Mouse (Mus musculus) lung, adult 10 weeks (tissue): ENCODE results near the gene Kdm2a. TPM values are rescaled to one million over a fixed set of nuclear protein-coding genes. Genes with fewer than 3 reads are reported as not detected.

Experiments used
- polyA plus RNA-seq: library from polyadenylated mRNA; stranded (reverse); fragments of 350-450 nt; fragmentation: Illumina TruSeq; extraction: RNeasy Lipid Tissue Mini Kit (QIAGEN cat#74804); gene quantifications from one replicate; pipeline ENCODE4 v1.2.3, GENCODE M21; 2014; ENCODE audit warnings: low read depth, low replicate concordance; ENCODE audit not compliant: insufficient read depth

Kdm2a gene
- 12.2 TPM for polyA plus RNA-seq

GRCm38 (mm10) chr19:4397798-4398629 is at the start of gene Kdm2a:
TSS of gene Kdm2a (minus strand) at chr19:4398285.

GRCm38 (mm10) chr19:4439161-4439801 is 41.2 kb upstream of the Kdm2a start, which contains the start of gene Rhod:
TSS of gene Rhod (minus strand) at chr19:4439432.

GRCm38 (mm10) chr19:4306190-4306577 is 91.9 kb downstream of the Kdm2a start, which contains the start of gene Grk2:
TSS of gene Grk2 (minus strand) at chr19:4306222.

DNA sequence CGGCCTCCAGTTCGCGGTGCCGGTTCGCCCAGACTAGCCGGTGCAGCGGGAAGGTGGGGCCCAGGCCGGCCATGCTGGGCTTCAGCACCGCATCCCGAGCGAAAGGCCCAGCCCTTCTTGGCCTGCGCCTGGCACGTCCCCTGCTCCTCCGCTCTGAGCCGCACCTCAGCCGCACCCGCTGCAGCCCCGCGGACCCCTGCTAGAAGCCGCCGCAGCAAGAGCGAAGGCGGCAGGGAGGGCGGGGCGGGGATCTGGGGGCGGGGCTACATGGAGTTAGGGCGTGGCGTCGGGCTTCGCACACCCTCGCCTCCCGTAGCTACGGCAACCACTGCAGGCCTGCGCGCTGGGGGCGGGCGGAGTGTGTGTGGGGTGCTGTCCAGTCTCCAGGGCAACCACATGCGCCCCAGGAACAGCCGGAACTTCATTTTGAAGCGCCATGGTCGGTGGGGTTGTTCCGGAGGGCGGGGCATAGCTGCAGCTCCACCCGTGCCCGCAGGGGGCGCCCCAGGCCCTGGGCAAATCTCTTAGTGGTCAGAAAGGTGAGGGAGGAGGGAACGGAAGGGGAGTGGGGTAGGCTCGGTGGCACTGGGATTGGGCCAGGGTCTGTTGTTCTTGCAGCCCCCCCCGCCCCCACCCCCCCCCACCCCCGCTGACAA is 115.1 kb downstream of the Kdm2a start, which contains the start of gene Ankrd13d:
Gene Ankrd13d (minus strand): TSS at position 240 of the 656 bp plus-strand sequence.

GRCm38 (mm10) chr19:4268566-4269361 is 129.3 kb downstream of the Kdm2a start, which contains the start of gene Ssh3:
TSS of gene Ssh3 (minus strand) at chr19:4269180.

Other genes starting within 250 kb of the Kdm2a start
- 121 TPM for gene Coro1b, start 249.7 kb downstream of the Kdm2a start, polyA plus RNA-seq
- 41.4 TPM for gene Ptprcap, start 244.7 kb downstream of the Kdm2a start, polyA plus RNA-seq
- 19.1 TPM for gene Rps6kb2, start 234.9 kb downstream of the Kdm2a start, polyA plus RNA-seq
- 2.5 TPM for gene Carns1, start 222.8 kb downstream of the Kdm2a start, polyA plus RNA-seq
- gene Tbc1d10c, start 207.0 kb downstream of the Kdm2a start, polyA plus RNA-seq, result 22.1 TPM
- gene Ppp1ca, start 206.2 kb downstream of the Kdm2a start, polyA plus RNA-seq, result 290 TPM
- 12.4 TPM for gene Rad9a, start 196.6 kb downstream of the Kdm2a start, polyA plus RNA-seq
- gene Clcf1, start 184.0 kb downstream of the Kdm2a start, polyA plus RNA-seq, result 7.9 TPM
- not detected for gene AC109138.7, start 183.9 kb downstream of the Kdm2a start, polyA plus RNA-seq
- 52.0 TPM for gene Pold4, start 166.4 kb downstream of the Kdm2a start, polyA plus RNA-seq
- 12.9 TPM for gene Ssh3, start 129.1 kb downstream of the Kdm2a start, polyA plus RNA-seq
- 2.9 TPM for gene Ankrd13d, start 115.1 kb downstream of the Kdm2a start, polyA plus RNA-seq
- gene Grk2, start 92.1 kb downstream of the Kdm2a start, polyA plus RNA-seq, result 57.2 TPM
- gene Rhod, start 41.1 kb upstream of the Kdm2a start, polyA plus RNA-seq, result 10.9 TPM
- gene Syt12, start 79.2 kb upstream of the Kdm2a start, polyA plus RNA-seq, result 0.40 TPM
- gene 2010003K11Rik, start 100.3 kb upstream of the Kdm2a start, polyA plus RNA-seq, result 0.34 TPM
- 24.8 TPM for gene Pcx, start 112.2 kb upstream of the Kdm2a start, polyA plus RNA-seq
- 5.6 TPM for gene Lrfn4, start 217.4 kb upstream of the Kdm2a start, polyA plus RNA-seq
- gene Rce1, start 227.4 kb upstream of the Kdm2a start, polyA plus RNA-seq, result 33.1 TPM